Comparison of ENCODE assay signal across 7 mouse cellular contexts in genomic region chr16:13416465-13416864, GRCm38 (mm10).
A peak's percentile ranks its signal among the peaks of the same experiment; 100 is the strongest.
DNase-seq lines count a peak whose midpoint lies in the region.

No protein-coding gene starts in this region.

- intact Hi-C loops in heart, postnatal 25 days (cut with DNase I): no loop called here

- peak; percentile 49 for DNase-seq in layer of hippocampus, adult 11-12 months (ENCODE audit: low spot score)
- no peak for DNase-seq in layer of hippocampus, adult 9-10 months (ENCODE audit: low spot score)
- DNase-seq in cerebellum, postnatal 14 days: peak; percentile 75 to 83
- peak; percentile 34 for DNase-seq in heart, postnatal 25 days (ENCODE audit: low spot score)
- peak; percentile 46 to 55 for DNase-seq in lung, postnatal 4 days
- no peak for DNase-seq in retina, embryonic 14.5 days (ENCODE audit: low spot score)
- DNase-seq in adrenal gland, adult (ENCODE audit: inconsistent age in 2 of 2, low spot score in 1 of 2): no peak

Comparison
In these comparisons a context has a peak if more than half of its experiments do, and no peak if none do; other contexts are left out.
1. DNase-seq: peak in layer of hippocampus, adult 11-12 months (single experiment), cerebellum, postnatal 14 days (2 of 2), heart, postnatal 25 days (single experiment) and lung, postnatal 4 days (2 of 2); none in layer of hippocampus, adult 9-10 months (single experiment), retina, embryonic 14.5 days (single experiment) and adrenal gland, adult (0 of 2).